Mouse (Mus musculus) c-Kit-positive CD71-negative TER-119-negative erythroid progenitor cells, embryonic 14.5 days (primary cell): ENCODE measurements around the gene Psap.
A peak's percentile ranks its signal among the peaks of the same experiment; 100 is the strongest.
"Not testable (repeated sequence)": the region's sequence is repeated elsewhere in the genome, so short reads cannot be mapped to it uniquely, and the experiment has no call there.

Experiments
- DNase-seq: peaks from one replicate; pipeline ENCODE4 v3.0.0-alpha.2; 2013; ENCODE audit warnings: low read depth

The Psap gene

DNA sequence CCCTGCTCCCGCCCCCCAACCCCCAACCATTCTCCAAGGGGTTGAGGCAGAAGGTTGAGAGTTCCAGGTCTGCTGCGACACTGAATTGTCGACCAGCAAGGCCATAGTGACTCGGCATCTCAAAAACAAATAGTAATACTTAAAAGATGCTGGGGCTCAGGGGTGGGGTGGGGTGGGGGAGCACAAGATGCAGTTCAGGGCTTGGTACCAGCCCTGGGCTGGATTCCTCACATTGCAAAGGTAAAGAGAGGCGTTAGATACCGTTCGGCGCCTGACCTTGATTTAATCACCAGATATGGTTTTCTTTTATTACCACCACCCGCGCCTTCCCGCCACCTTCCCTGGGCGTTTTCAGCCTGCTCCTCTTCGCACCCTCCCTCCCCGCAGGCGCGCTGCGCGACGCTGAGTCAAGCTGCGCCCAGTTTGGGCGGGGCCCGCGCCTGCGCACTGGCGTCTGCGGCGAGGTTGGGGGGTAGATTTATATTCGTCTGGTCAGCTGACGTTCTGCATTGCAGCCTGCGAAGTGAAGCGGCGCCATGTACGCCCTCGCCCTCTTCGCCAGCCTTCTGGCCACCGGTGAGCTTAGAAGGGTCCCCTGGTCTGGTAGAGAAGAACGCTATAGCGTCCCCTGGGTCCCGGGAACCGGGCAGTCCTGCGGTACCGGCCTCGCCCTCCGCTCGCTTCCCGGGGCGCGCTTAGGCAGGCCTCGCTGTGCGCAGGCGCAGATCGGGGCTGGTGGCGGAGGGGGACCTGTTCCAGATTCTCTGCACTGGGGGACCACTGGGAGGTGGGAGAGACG lies at the start of gene Psap:
Gene Psap (plus strand): TSS at position 421 of the 799 bp plus-strand sequence.
- DNase-seq: peak; percentile 90

DNA sequence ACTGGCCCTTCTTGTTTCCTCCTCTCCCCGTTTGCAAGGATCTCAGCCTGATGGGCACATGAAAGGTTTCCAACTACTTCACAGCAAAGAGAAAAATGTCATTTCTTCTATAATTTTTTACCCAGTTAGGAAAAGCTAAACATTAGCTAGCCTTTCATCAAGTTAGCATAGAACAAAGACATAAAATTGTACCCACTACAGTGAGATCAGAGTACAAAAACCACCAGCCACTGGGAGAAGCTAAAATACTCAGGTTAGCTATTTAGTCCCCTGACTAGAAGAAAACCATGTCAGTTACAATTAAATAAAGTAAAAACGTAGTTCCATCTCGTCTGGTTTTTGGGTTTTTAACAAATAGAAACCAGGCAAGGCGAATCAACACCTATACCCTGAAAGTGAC lies 49.8 kb upstream of the Psap start:
- no peak for DNase-seq

DNA sequence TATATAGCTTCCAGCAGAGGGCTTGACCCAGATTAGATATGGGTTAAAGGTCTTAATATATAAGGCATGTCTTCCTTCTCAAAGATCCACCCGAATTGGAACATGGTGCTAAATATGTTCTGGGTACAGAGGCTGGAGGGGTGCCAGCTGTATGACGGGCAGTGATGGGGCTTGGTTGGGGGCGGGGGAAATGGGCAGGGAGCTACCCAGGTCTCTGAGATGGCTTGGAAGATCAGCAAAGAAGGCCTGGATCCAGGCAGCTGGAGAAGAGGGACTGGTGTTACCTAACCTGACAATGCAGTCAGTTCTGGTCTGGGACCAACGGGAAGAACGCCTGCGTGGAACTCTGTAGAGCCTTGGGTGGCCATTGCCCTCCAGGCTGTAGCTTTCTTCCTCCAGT lies 48.3 kb upstream of the Psap start:
- no peak for DNase-seq

DNA sequence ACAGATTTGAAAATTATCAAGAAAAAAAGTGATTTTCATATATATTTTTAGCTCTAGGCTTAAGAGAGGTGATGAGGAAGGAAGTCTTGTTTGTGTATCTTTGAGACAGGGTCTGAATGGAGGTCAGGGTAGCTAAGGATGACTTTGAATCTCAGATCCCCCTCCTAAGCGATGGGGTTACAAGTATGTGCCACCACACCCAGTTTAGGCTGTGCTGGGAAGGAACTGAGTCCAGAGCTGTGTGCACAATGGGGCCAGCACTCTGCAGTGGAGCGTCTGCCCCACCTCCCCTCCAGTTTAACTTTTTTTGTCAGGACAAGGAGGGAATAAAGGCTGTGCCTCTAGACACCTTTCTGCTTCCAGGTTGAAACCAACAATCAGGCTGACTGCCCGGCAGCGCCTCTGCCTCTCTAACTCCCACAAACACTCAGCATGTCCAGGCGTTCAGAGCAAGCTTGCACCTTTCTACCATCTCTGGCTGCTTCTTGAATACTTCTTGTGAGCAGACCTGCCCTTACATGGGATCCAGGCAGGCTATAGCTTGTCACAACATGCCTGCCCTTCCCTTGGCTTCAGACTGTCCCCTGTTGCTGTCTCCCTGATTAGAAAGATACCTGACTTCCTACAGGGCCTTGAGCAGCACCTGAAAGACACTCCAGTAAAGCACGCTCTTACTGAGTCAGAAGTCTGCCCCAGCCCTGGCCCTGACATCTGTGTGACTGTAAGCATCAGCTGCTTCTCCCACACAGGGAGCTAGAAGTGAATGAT lies 46.9 kb upstream of the Psap start:
- DNase-seq: no peak

DNA sequence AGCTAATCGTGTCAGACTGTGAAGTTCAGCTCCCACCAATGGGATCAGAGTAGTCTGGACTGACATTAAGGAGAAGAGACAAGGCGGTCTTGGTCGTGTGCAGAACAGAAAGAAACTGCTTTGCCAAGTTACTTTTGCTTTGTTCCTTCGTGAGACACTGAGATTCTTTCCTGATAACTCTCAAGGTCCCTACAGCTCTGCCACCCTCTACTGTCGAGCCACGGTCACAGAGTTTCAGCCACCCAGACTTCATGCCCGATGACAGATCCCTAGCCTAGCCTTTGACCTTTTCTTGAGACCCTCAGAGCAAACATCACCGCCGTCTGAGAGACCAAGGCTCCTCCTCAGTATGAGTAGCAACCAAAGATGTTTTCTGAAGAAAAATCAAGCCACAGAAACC lies 43.4 kb upstream of the Psap start:
- DNase-seq: no peak

DNA sequence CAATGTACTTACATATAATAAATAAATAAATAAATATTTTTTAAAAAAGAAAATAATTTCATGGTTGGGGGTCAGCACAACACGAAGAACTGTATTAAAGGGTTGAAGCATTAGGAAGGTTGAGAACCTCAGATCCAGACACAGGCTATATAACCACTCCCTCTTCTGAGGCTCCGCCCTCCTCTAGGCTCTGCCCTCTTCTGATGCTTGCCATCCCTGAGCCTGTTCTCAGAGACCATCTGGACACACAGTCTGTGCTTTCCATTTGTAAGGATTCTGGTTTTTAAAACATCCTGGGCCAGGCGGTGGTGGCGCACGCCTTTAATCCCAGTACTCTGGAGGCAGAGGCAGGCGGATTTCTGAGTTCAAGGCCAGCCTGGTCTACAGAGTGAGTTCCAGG lies 41.6 kb upstream of the Psap start:
- not testable (repeated sequence) for DNase-seq

DNA sequence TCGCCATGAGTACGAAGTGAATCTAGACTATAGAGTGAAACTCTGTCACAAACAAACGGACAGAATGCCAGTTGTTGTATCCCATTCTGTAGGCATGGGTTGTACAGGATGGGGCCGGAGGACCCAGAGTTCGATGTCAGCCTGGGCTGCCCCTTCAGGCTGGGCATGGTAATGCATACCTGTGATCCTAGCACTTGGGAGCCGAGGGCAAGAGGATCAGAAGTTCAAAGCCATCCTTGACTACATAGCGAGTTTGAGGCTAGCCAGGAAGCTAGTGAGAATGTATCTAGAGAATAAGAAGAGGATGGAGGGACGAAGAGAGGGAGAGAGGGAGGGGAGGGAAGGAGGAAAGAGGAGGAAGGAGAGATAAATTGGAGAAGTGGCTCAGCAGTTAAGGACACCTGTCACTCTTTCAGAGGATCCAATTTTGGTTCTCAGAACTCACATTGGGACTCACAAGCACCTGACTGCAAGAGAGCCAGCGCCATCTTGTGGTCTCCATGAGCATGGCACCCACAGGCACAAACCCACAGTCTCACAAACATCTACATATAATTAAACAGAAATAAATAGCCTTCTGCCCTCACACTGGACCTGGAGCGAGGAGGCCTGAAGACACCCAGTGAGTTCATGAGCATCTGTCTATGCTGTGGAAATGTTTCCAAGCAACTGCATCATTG lies 39.8 kb upstream of the Psap start:
- no peak for DNase-seq

DNA sequence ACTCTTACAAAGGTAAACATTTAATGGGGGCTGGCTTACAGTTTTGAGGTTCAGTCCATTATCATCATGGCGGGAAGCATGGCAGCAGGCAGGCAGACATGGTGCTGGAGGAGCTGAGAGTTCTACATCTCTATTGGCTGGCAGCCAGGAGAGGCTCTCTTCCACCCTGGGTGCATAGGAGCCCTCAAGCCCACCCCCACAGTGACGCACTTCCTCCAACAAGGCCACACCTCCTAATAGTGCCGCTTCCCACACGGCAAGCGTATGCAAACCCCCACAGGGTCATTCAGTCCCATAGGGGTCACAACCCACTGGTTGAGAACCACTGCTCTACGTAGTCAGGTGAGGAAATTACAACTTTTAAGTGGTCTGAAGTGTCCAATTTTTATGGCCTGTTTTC lies 37.0 kb upstream of the Psap start:
- no peak for DNase-seq

DNA sequence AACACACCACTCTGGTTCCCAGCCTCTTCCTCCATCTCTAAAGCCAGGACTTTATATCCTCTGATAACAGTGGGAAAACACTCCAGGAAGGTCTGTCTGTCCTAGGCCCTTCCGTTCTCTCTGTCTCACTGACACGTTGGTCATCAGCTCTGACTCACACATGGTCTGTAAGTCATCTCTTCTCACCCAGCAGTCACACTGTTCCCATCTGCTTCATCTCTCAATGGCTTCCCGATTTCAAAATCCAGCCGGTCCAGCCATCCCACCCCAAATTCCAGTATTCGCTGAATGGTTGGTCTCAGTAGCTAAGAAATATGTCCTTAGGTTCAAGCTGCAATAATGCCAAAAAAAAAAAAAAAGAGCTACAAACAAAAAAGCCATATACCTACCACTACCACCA lies 33.5 kb upstream of the Psap start:
- DNase-seq: no peak

DNA sequence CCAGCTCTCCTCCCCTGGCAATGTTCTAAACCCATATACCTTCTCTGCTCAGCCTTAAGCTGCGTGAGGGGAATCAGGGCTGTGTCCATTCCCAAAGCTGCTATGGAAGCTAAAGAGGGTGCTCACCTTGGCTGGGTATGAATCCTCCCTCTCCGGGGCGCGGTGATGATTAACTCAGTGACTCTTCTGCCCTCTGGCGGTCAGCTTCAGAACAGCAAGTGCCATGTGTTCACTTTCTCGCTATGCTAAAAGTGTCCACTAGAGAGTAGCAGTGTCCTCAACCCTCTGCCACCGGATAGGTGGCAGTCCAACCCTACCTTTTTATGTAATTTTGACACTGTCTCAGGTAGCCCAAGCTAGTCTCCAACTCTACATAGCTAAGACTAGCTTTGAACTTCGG lies 32.4 kb upstream of the Psap start:
- DNase-seq: peak; percentile 89

DNA sequence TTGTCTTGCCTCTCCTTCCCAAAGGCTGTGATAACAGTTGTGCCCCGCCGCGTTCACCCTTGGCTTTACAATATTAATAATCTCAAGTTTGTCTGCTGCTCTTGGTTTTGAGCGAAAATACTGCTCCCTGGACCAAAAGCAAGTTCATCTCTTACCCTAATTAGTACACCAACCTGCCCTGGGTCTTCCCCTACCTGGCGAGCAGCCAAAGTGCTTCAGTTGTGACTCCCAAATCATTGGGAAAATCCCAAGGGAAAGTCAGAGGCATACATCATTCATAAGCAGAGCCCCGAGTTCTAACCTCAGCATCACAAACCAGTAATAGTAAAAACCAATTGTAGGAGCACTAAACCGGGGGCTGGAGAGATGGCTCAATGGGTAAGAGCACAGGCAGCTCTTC lies 31.8 kb upstream of the Psap start:
- no peak for DNase-seq

DNA sequence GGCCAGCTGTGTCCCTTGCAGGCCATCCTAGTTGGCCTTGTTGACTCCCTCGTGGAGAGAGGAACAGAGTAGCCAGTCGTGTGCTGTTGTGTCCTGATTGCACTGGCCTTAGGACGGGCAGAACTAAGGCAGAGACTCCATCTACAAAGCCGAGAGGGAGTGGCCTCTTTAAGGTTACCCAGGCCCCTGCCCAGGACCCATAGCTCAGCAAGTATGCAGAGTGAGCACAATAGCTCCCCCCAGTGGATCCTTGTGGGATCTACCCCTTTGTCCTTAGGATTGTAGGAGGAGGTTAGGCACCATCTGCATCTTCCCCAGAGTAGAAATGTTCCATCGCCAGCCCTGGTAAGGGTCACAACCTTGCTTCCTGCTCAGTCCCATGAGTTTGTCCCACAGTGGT lies 30.9 kb upstream of the Psap start:
- DNase-seq: peak; percentile 77

DNA sequence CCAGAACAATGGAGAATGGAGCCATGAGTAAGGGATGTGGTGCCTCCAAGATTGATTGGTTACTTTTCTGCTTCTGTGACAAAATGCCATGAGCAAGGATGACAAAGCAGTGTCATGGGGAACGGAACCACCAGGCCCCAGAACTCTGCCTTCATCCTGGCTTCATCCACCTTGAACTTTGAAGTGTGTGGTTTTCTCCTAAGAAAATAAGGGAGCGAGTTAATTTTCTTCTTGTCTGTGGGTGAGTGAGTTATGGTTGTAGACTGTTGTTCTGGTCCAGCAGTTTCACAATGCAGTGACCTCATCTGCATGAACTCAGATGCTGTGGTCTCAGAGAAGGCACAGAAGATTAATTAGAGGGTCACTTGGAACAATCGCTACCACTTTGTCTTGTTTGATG lies 29.1 kb upstream of the Psap start:
- not testable (repeated sequence) for DNase-seq

DNA sequence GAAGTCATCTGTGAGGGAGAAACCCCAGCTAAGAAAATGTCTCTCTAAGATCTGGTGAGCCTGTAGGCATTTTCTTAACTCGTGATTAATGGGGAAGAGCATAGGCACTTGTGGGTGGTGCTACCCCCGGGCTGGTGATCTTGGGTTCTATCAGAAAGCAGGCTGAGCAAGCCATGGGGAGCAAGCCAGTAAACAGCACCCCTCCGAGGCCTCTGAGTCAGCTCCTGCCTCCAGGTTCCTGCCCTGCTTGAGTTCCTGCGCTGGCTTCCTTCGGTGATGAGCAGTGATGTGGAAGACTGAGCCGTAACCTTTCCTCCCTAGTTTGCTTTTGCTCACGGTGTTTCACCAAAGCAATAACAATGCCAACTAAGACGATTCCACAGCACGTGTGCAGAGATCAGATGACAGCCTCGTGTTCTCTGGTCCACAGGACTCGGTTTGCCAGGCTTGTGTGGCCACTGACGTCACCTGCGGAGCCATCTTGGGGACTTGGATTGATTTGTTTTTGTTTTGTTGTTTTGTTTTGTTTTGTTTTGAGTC lies 26.9 kb upstream of the Psap start:
- no peak for DNase-seq

DNA sequence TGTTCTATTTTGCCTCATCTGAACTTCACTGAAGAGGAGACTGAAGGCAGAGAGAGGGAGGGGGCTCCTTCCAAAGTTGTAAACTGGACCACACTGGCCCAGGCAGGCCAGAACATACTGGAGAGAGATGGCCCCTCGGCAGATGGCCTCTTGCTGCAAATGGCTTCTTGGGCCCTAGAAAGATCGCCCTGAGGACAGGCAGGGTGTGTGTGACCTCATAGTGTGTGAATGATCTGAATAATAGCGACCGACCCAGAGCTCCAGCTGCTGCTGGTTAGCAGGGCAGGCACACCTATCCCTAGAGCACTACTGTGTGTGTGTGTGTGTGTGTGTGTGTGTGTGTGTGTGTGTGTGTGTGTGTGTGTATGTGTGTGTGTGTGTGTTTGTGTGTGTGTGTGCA lies 25.2 kb upstream of the Psap start:
- no peak for DNase-seq

DNA sequence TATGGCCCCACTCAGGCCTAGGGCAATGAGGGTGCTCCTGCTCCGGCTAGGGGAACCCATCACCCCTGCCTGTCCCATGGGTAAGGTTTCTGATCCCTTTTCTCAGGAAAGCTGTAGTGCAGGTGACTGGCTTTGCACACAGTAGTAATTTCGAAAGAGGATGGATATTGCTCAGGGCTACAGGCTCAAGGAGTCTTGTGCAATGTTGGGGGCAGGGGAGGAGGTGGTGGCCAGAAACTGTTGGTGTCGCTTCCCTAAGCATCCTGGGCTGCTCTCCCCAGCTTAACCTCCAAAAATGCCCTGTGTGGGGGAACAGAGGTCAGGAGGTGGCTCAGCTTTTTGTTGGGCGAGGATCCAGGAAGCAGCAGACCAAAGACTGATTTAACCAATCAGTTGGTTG lies 24.8 kb upstream of the Psap start:
- DNase-seq: no peak

DNA sequence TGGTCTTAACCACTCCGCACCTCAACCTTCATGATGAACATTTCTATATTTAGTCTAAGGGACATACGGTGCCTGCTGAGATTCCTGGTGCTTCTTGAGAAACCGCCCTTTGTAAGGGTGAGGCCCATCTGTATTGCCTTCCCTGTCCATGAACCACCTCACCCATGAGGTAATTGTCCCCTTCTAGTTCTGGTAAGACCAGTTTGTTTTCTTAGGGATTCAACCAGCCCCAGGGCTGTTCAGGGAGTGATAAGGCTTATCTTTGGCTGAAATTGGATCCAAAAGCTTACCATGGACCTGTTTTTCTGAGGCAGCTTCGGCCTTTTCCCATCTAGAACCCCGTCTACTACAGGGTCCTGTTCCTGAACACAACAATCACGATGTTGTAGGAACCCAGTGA lies 21.3 kb upstream of the Psap start:
- DNase-seq: no peak

DNA sequence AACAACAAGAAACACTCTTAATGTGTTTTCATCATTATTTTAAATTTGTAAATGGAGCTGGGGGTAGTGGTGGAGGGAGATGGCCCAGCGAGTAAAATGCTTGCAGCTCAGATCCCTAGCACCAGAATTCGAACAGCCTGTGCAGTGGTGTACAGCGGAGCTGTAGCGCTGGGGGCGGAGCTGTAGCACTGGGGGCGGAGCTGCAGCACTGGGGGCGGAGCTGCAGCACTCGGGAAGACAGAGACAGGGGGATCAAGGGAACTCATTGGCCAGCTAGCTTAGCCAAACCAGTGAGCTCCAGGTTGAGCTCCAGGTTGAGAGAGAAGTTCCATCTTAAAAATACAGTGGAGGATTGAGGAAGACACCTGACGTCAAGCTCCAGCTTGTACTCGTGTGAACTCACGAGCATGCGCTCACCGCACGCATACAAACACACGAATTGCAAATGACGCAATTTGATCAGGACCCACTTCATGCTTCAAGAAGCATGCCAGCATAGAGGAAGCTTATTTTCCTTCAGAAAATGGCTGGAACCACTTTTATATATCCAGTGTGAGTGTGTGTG lies 20.1 kb upstream of the Psap start:
- DNase-seq: no peak

DNA sequence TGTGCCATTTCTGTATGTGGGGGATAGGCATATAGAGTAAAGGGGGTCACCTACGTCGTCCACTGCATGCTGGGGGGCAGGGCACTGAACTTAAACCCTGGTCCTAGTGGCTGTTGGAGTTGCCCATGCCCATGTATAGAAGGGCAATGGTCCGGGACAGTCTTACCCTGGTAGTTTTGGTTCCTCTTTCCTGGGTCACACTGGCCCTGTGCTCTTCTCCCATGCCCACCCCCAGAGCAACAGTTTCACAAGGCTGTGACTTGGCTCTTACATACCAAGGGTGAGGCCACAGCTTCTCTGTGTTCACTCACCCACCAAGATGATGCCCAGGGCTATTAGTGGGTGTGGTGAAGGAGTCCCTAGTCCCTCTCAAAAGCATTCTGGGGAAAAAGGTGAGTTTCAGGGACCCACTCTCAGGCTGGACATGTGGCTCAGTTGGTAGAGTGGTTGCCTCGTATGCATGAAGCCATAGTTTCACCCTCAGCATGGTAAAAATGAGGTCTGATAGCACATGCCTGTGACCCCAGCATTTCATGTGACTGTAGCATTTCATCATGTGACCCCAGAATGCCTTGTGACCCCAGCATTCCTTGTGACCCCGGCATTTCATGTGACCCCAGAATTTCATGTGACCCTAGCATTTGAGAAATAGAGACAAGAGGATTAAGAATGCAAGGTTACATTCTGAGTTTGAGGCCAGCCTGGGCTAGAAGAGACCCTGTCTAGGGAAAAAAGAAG lies 16.7 kb upstream of the Psap start:
- no peak for DNase-seq

DNA sequence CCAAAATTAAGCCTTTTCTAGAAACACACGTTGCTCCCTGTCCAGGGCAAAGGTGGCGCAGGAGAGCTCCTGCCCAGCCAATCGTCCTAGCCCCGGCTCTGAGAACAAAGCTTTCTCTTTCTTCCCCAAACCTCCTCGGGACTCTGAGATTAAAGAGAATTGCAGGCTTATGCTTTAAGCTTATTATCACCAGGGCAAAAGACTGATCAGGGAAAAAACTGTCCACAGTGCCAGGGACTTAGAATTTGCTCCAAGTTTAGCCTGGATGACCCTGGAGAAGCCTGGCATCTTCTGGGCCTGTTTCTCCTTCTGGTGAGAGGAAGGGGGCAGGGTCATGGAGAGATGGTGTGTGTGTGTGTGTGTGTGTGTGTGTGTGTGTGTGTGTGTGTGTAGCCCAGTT lies 15.9 kb upstream of the Psap start:
- DNase-seq: no peak

DNA sequence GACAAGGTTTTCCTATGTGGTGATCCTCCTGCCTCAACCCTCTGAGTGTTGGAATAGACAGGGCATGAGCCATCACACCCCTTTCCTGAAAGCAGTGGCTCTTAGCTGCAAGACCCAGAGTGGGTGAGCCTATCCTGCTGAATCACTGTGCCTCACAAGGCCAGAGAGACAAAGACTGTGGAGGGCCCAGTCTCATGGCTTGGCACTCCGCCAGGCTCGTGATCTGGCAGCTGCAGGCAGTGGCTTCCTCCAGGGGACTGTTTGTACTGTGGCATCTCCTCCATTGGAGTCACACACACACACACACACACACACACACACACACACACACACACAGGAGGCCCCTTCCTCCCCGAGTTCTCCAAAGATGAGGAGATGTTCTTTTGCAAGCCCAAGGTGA lies 15.0 kb upstream of the Psap start:
- DNase-seq: no peak

DNA sequence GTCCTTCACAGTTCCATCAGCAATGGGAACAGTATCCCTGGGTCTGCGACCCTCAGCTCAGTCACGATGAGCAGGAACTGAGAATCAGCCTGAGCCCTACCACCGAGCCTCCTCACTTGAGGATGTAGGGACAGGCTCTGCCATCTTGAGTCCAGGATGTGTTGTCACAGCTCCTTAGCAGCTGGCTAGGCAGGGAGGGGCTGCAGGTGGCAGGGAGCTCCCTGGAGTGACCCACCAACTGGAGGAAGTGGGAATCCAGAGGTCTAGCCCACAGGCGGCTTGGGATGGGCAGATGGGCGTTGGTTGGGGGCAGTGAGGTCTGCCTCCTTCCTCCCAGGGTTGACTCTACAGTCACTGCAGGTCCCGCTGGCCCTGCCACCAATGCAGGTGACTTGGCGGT lies 14.1 kb upstream of the Psap start:
- no peak for DNase-seq
